Mouse (Mus musculus) myocyte (in vitro differentiated cells): ENCODE data around the gene Bbs9.

Experiments used
- MYOD1 ChIP-seq, 3 experiments: IDR thresholded peaks; one replicate each; pipeline ENCODE4 v1.6.1; 2011; ENCODE audit warnings: control low read depth in 2 of 3, low read depth in 2 of 3, mild to moderate bottlenecking in 2 of 3, moderate library complexity in 1 of 3; ENCODE audit not compliant: insufficient read length in 2 of 3, control insufficient read depth in 1 of 3
- POLR2A ChIP-seq: IDR thresholded peaks from one replicate; pipeline ENCODE4 v1.6.1; 2011; ENCODE audit warnings: low read depth, mild to moderate bottlenecking, control low read depth, moderate library complexity; ENCODE audit not compliant: insufficient read length
- TCF12 ChIP-seq: IDR thresholded peaks from one replicate; pipeline ENCODE4 v1.6.1; 2011; ENCODE audit warnings: mild to moderate bottlenecking, control low read depth; ENCODE audit not compliant: poor library complexity, insufficient read depth, severe bottlenecking

- TF ChIP-seq MYOD1 (IDR thresholded peaks at IDR 0.05; ENCODE audit: control insufficient read depth in 1 of 3, insufficient read length in 2 of 3, low read depth in 2 of 3), result no peak
- TF ChIP-seq POLR2A, result no peak
- no peak for TF ChIP-seq TCF12
These were observed 278.7 kb downstream of the Bbs9 start for GRCm38 (mm10) chr9:22754081-22754672.
